Mouse (Mus musculus) gastrocnemius, postnatal 10 days (tissue): Measurements from ENCODE around the gene Psmc4. TPM values are rescaled to one million over a fixed set of nuclear protein-coding genes. Genes with fewer than 3 reads are reported as not detected.

ENCODE experiments used
- DNase-seq: peaks from one replicate; pipeline ENCODE4 v3.0.0; 2021; ENCODE audit warnings: mixed read lengths
- long read RNA-seq, 2 experiments: library from polyadenylated mRNA; stranded (forward); transcript quantifications; one replicate each; pipeline ENCODE4 v2.0.0; 2021
- total RNA-seq, 2 experiments: library from RNA; stranded (reverse); gene quantifications; 2 replicates each; pipeline ENCODE4 v1.2.3; 2021

Gene Psmc4
- 100 to 1,000 TPM; 123 to 124 TPM for total RNA-seq
- long read RNA-seq, experiment 1, transcript Psmc4-201 (11 exons, 1,440 nt): major isoform, 173 of 187 reads
- long read RNA-seq, experiment 1, partial matches to known transcripts: 5 of 187 reads
- long read RNA-seq, experiment 1, other reads (novel, unspliced or antisense): 9 of 187 reads
- long read RNA-seq, experiment 2, transcript Psmc4-201 (11 exons, 1,440 nt): major isoform, 172 of 185 reads
- long read RNA-seq, experiment 2, partial matches to known transcripts: 5 of 185 reads
- long read RNA-seq, experiment 2, other reads (novel, unspliced or antisense): 8 of 185 reads

GRCm38 (mm10) chr7:28049476-28050409, at the start of gene Psmc4:
Gene Psmc4, minus strand, starts transcription at chr7:28050101.
- peak; percentile 99 for DNase-seq

- no peak for DNase-seq
These were observed 49.2 kb upstream of the Psmc4 start for GRCm38 (mm10) chr7:28099101-28099500.

GRCm38 (mm10) chr7:28093541-28093940, 43.6 kb upstream of the Psmc4 start:
- DNase-seq: no peak

GRCm38 (mm10) chr7:28086236-28086635, 36.3 kb upstream of the Psmc4 start:
- DNase-seq: no peak

- no peak for DNase-seq
These were observed 34.3 kb upstream of the Psmc4 start for GRCm38 (mm10) chr7:28084215-28084614.

- no peak for DNase-seq
These were observed 20.8 kb upstream of the Psmc4 start, which contains the start of gene Fcgbp for GRCm38 (mm10) chr7:28070531-28071298. Gene Fcgbp, plus strand, starts transcription at chr7:28071236.

GRCm38 (mm10) chr7:28069546-28070172, 19.8 kb upstream of the Psmc4 start:
- no peak for DNase-seq

GRCm38 (mm10) chr7:28068661-28069060, 18.8 kb upstream of the Psmc4 start:
- DNase-seq: no peak

- no peak for DNase-seq
These were observed 10.1 kb upstream of the Psmc4 start for GRCm38 (mm10) chr7:28059972-28060371.

GRCm38 (mm10) chr7:28053046-28053930, 3.4 kb upstream of the Psmc4 start:
- DNase-seq: no peak

- no peak for DNase-seq
These were observed 683 bp upstream of the Psmc4 start for GRCm38 (mm10) chr7:28050584-28050983.

- DNase-seq: no peak
These were observed 5.4 kb downstream of the Psmc4 start for GRCm38 (mm10) chr7:28044524-28044923.

GRCm38 (mm10) chr7:28014445-28014810, 35.5 kb downstream of the Psmc4 start:
- DNase-seq: no peak

GRCm38 (mm10) chr7:28013549-28014444, 36.1 kb downstream of the Psmc4 start, which contains the start of gene Zfp850:
Gene Zfp850, minus strand, starts transcription at chr7:28014115.
- peak; percentile 72 for DNase-seq

- DNase-seq: no peak
These were observed 39.6 kb downstream of the Psmc4 start for GRCm38 (mm10) chr7:28010271-28010670.
